Mouse (Mus musculus) hematopoietic stem cell, adult 5-6 weeks (primary cell): ENCODE results near the gene Garnl3. TPM values are rescaled to one million over a fixed set of nuclear protein-coding genes. Genes with fewer than 3 reads are reported as not detected.
"Not testable (repeated sequence)": the region's sequence is repeated elsewhere in the genome, so short reads cannot be mapped to it uniquely, and the experiment has no call there.

Experiments used
- ATAC-seq, 2 experiments: fragments of 125-278 bp in 1 of 2; replicated peaks in 1 of 2; 2 replicates each; pipeline ENCODE4 v1.8.0; 2016 to 2017; ENCODE audit warnings: inconsistent platforms in 2 of 2, mild to moderate bottlenecking in 2 of 2, moderate number of reproducible peaks in 2 of 2, low read depth in 1 of 2, moderate TSS enrichment in 1 of 2; ENCODE audit not compliant: low FRiP score in 2 of 2, poor library complexity in 2 of 2, severe bottlenecking in 2 of 2, insufficient read depth in 1 of 2, low TSS enrichment in 1 of 2
- total RNA-seq: library from RNA; stranded (forward); fragments of 172-1452, 232-1000 nt; gene quantifications from 2 replicates; pipeline ENCODE4 v1.2.3, GENCODE M21; 2017

Gene Garnl3
- total RNA-seq, 1 experiment from 2014 or later: 5.7 TPM

- no peak for ATAC-seq
Measured at GRCm38 (mm10) chr2:33127271-33127670, 4.2 kb downstream of the Garnl3 start.

GRCm38 (mm10) chr2:33122856-33123255 is 8.6 kb downstream of the Garnl3 start:
- no peak for ATAC-seq

- no peak for ATAC-seq
Measured at GRCm38 (mm10) chr2:33100536-33100935, 30.9 kb downstream of the Garnl3 start.

- ATAC-seq: not testable (repeated sequence)
Measured at GRCm38 (mm10) chr2:33097326-33097725, 34.1 kb downstream of the Garnl3 start.

- ATAC-seq: no peak
Measured at GRCm38 (mm10) chr2:33095221-33095671, 36.2 kb downstream of the Garnl3 start.

GRCm38 (mm10) chr2:33090620-33091520 is 40.6 kb downstream of the Garnl3 start:
- no peak for ATAC-seq

- not testable (repeated sequence) for ATAC-seq
Measured at GRCm38 (mm10) chr2:33090033-33090400, 41.4 kb downstream of the Garnl3 start.

GRCm38 (mm10) chr2:33089356-33090032 is 42.0 kb downstream of the Garnl3 start:
- no peak for ATAC-seq

GRCm38 (mm10) chr2:33086671-33087363 is 44.6 kb downstream of the Garnl3 start:
- no peak for ATAC-seq

GRCm38 (mm10) chr2:33086016-33086596 is 45.3 kb downstream of the Garnl3 start:
- no peak for ATAC-seq

GRCm38 (mm10) chr2:33084221-33084620 is 47.2 kb downstream of the Garnl3 start:
- no peak for ATAC-seq

- no peak for ATAC-seq
Measured at GRCm38 (mm10) chr2:33080166-33080565, 51.3 kb downstream of the Garnl3 start.

GRCm38 (mm10) chr2:33077252-33077651 is 54.2 kb downstream of the Garnl3 start:
- no peak for ATAC-seq

- no peak for ATAC-seq
Measured at GRCm38 (mm10) chr2:33074931-33075330, 56.5 kb downstream of the Garnl3 start.

- no peak for ATAC-seq
Measured at GRCm38 (mm10) chr2:33074188-33074587, 57.3 kb downstream of the Garnl3 start.

- ATAC-seq: no peak
Measured at GRCm38 (mm10) chr2:33072333-33072732, 59.1 kb downstream of the Garnl3 start.

- ATAC-seq: no peak
Measured at GRCm38 (mm10) chr2:33065610-33066009, 65.8 kb downstream of the Garnl3 start.

GRCm38 (mm10) chr2:33062744-33063143 is 68.7 kb downstream of the Garnl3 start:
- no peak for ATAC-seq
